Mouse (Mus musculus): ENCODE data around the gene Enpp1. TPM values are rescaled to one million over a fixed set of nuclear protein-coding genes. Genes with fewer than 3 reads are reported as not detected.
A peak's percentile ranks its signal among the peaks of the same experiment; 100 is the strongest.

The Enpp1 gene
- polyA plus RNA-seq (2015; fragmentation: Nextera tagmentation; extraction: Ambion mirVana): 2.6 and 3.4 TPM in 2 replicates

GRCm38 (mm10) chr10:24711480-24712366 lies at the start of gene Enpp1:
Gene Enpp1 (minus strand): TSS chr10:24712159.
- Histone ChIP-seq H3K27me3 (replicated peaks) (peaks cover 4% of the 10 kb centered on the region; the same call in 1 of the 2 replicates), H3K9me3 (no peaks in the 10 kb centered on the region), H3K27ac (no peak within 1 kb of the TSS), H3K4me2 (peak within 1 kb of the TSS; percentile 88), H3K36me3 (replicated peaks) (no peaks in the 10 kb centered on the region), H3K4me1 (peaks cover 7% of the 10 kb centered on the region), H3K9ac (peak within 1 kb of the TSS; percentile 54), H3K4me3 (peak within 1 kb of the TSS; percentile 53)
- peak; percentile 87 for ATAC-seq (replicated peaks)
- 1% methylated on average over 74 of the region's 79 CpGs for WGBS

- Histone ChIP-seq H3K9ac (no peak overlapping the region), H3K9me3 (no peaks in the 10 kb centered on the region), H3K27me3 (replicated peaks) (no peaks in the 10 kb centered on the region), H3K27ac (no peak overlapping the region), H3K36me3 (replicated peaks) (no peaks in the 10 kb centered on the region), H3K4me2 (no peak overlapping the region), H3K4me3 (no peak overlapping the region), H3K4me1 (peaks cover 4% of the 10 kb centered on the region; the same call in 1 of the 2 replicates)
- WGBS: 58% methylated on average over 8 of the region's 8 CpGs
- ATAC-seq (replicated peaks): no peak
These were observed 46.5 kb upstream of the Enpp1 start for GRCm38 (mm10) chr10:24758326-24758915.

- WGBS: 41% methylated on average over 9 of the region's 9 CpGs
- H3K36me3 ChIP-seq (replicated peaks): no peaks in the 10 kb centered on the region
- ATAC-seq (replicated peaks): peak; percentile 17; the same call in 1 of the 2 replicates
- peak overlapping the region; percentile 28 for H3K4me3 ChIP-seq
- H3K9me3 ChIP-seq: no peaks in the 10 kb centered on the region
- no peak overlapping the region for H3K9ac ChIP-seq
- H3K4me2 ChIP-seq: peak overlapping the region; percentile 38
- H3K4me1 ChIP-seq: peaks cover 4% of the 10 kb centered on the region; the same call in 1 of the 2 replicates
- H3K27ac ChIP-seq: no peak overlapping the region
- no peaks in the 10 kb centered on the region for H3K27me3 ChIP-seq (replicated peaks)
These were observed 43.0 kb upstream of the Enpp1 start for GRCm38 (mm10) chr10:24754874-24755540.

- H3K4me1 ChIP-seq: peaks cover 4% of the 10 kb centered on the region; the same call in 1 of the 2 replicates
- H3K4me2 ChIP-seq: peak overlapping the region; percentile 38
- no peaks in the 10 kb centered on the region for H3K9me3 ChIP-seq
- no peak overlapping the region for H3K9ac ChIP-seq
- H3K4me3 ChIP-seq: peak overlapping the region; percentile 28
- peak; percentile 71; the same call in 1 of the 2 replicates for ATAC-seq (replicated peaks)
- no peaks in the 10 kb centered on the region for H3K36me3 ChIP-seq (replicated peaks)
- no peaks in the 10 kb centered on the region for H3K27me3 ChIP-seq (replicated peaks)
- H3K27ac ChIP-seq: no peak overlapping the region
- WGBS: 51% methylated on average over 11 of the region's 11 CpGs
These were observed 42.4 kb upstream of the Enpp1 start for GRCm38 (mm10) chr10:24754251-24754835.

GRCm38 (mm10) chr10:24753536-24754250 lies 41.7 kb upstream of the Enpp1 start:
- H3K9ac ChIP-seq: no peak overlapping the region
- WGBS: 73% methylated on average over 16 of the region's 16 CpGs
- no peak for ATAC-seq (replicated peaks)
- no peak overlapping the region for H3K27ac ChIP-seq
- peaks cover 4% of the 10 kb centered on the region; the same call in 1 of the 2 replicates for H3K4me1 ChIP-seq
- no peaks in the 10 kb centered on the region for H3K36me3 ChIP-seq (replicated peaks)
- H3K9me3 ChIP-seq: no peaks in the 10 kb centered on the region
- H3K4me3 ChIP-seq: peak overlapping the region; percentile 28; the same call in 1 of the 2 replicates
- H3K4me2 ChIP-seq: peak overlapping the region; percentile 38
- H3K27me3 ChIP-seq (replicated peaks): no peaks in the 10 kb centered on the region

- WGBS: 88% methylated on average over 12 of the region's 13 CpGs
- Histone ChIP-seq H3K4me2 (no peak overlapping the region), H3K9me3 (no peaks in the 10 kb centered on the region), H3K27ac (no peak overlapping the region), H3K36me3 (replicated peaks) (no peaks in the 10 kb centered on the region), H3K27me3 (replicated peaks) (no peaks in the 10 kb centered on the region), H3K4me3 (no peak overlapping the region), H3K4me1 (no peaks in the 10 kb centered on the region), H3K9ac (no peak overlapping the region)
- ATAC-seq (replicated peaks): no peak
These were observed 31.1 kb upstream of the Enpp1 start for GRCm38 (mm10) chr10:24742950-24743487.

- Histone ChIP-seq H3K36me3 (replicated peaks) (no peaks in the 10 kb centered on the region), H3K9me3 (no peaks in the 10 kb centered on the region), H3K27ac (no peak overlapping the region), H3K4me2 (no peak overlapping the region), H3K4me1 (no peaks in the 10 kb centered on the region), H3K4me3 (no peak overlapping the region), H3K9ac (no peak overlapping the region), H3K27me3 (replicated peaks) (no peaks in the 10 kb centered on the region)
- 0 out of 2 replicates have a peak, but pooled peaks have one; percentile 66 for ATAC-seq (replicated peaks)
- 69% methylated on average over 7 of the region's 7 CpGs for WGBS
These were observed 29.6 kb upstream of the Enpp1 start for GRCm38 (mm10) chr10:24741229-24742198.

- Histone ChIP-seq H3K4me2 (no peak overlapping the region), H3K9me3 (no peaks in the 10 kb centered on the region), H3K27ac (no peak overlapping the region), H3K36me3 (replicated peaks) (no peaks in the 10 kb centered on the region), H3K4me1 (no peaks in the 10 kb centered on the region), H3K4me3 (no peak overlapping the region), H3K9ac (no peak overlapping the region), H3K27me3 (replicated peaks) (no peaks in the 10 kb centered on the region)
- 89% methylated on average over 2 of the region's 2 CpGs for WGBS
- ATAC-seq (replicated peaks): no peak
These were observed 27.2 kb upstream of the Enpp1 start for GRCm38 (mm10) chr10:24739171-24739570.

- WGBS: 74% methylated on average over 2 of the region's 2 CpGs
These were observed 26.5 kb upstream of the Enpp1 start for GRCm38 (mm10) chr10:24738456-24738855.

GRCm38 (mm10) chr10:24735027-24735777 lies 23.2 kb upstream of the Enpp1 start:
- Histone ChIP-seq H3K9ac (no peak overlapping the region), H3K4me1 (no peaks in the 10 kb centered on the region), H3K36me3 (replicated peaks) (no peaks in the 10 kb centered on the region), H3K4me2 (no peak overlapping the region), H3K27ac (no peak overlapping the region), H3K9me3 (no peaks in the 10 kb centered on the region), H3K4me3 (no peak overlapping the region), H3K27me3 (replicated peaks) (no peaks in the 10 kb centered on the region)
- ATAC-seq (replicated peaks): no peak
- WGBS: 94% methylated on average over 5 of the region's 5 CpGs

More at GRCm38 (mm10) chr10:24738456-24738855, 26.5 kb upstream of the Enpp1 start:
- Histone ChIP-seq H3K9ac (no peak overlapping the region), H3K9me3 (no peaks in the 10 kb centered on the region), H3K27me3 (replicated peaks) (no peaks in the 10 kb centered on the region), H3K4me3 (no peak overlapping the region), H3K36me3 (replicated peaks) (no peaks in the 10 kb centered on the region), H3K4me1 (no peaks in the 10 kb centered on the region), H3K27ac (no peak overlapping the region), H3K4me2 (no peak overlapping the region)
- ATAC-seq (replicated peaks): no peak

Data from midbrain, embryonic 15.5 days (tissue).